Mouse (Mus musculus): Measurements from ENCODE around the gene Nsun2.

- no peak for TF ChIP-seq CTCF (IDR thresholded peaks at IDR 0.05)
- TF ChIP-seq EP300 (IDR thresholded peaks at IDR 0.05; ENCODE audit: insufficient read depth, low read depth, low read length) = no peak
- no peak for TF ChIP-seq POLR2A (IDR thresholded peaks at IDR 0.05; ENCODE audit: insufficient read depth, low read depth, low read length)
Measured at GRCm38 (mm10) chr13:69487108-69487507, 46.4 kb upstream of the Nsun2 start.
